19 mouse cellular contexts compared by ENCODE assay signal in genomic region chr5:99291084-99291830, GRCm38 (mm10).
"Had no signal": no experiment of that assay in that cellular context is flagged by ENCODE, and none has a peak within 500 bp of the region (broad histone marks: within the 10 kb centered on the region; RNA-seq: fewer than 3 reads in every experiment).

No protein-coding gene starts in this region.

- H3K27ac ChIP-seq: kidney, postnatal 0 days; layer of hippocampus, adult 2 months; limb, embryonic 12.5 days; limb, embryonic 15.5 days; liver, embryonic 14.5 days; lung, embryonic 15.5 days had no signal

- H3K36me3 ChIP-seq: limb, embryonic 12.5 days; limb, embryonic 15.5 days; lung, embryonic 15.5 days had no signal

- ATAC-seq: intestine, postnatal 0 days had no signal

- H3K4me2 ChIP-seq: limb, embryonic 12.5 days; limb, embryonic 15.5 days; lung, embryonic 15.5 days; midbrain, embryonic 11.5 days had no signal

- H3K4me1 ChIP-seq: limb, embryonic 15.5 days; lung, embryonic 15.5 days had no signal

- H3K27me3 ChIP-seq: limb, embryonic 12.5 days; limb, embryonic 15.5 days; lung, embryonic 15.5 days had no signal

- H3K9me3 ChIP-seq: limb, embryonic 12.5 days; limb, embryonic 15.5 days; lung, embryonic 15.5 days had no signal

- H3K4me3 ChIP-seq: layer of hippocampus, adult 2 months; limb, embryonic 12.5 days; limb, embryonic 15.5 days; lung, embryonic 15.5 days had no signal

- DNase-seq: kidney, adult 2 months; kidney, postnatal 25 days; layer of hippocampus, adult 9-11 months; left cerebral cortex, postnatal 4 days; lung, adult 18-20 months; lung, postnatal 10 days; lung, postnatal 36 days; midbrain, embryonic 14.5 days; thymus, adult 2 months; thymus, postnatal 14 days; thymus, postnatal 4 days had no signal

- H3K9ac ChIP-seq: limb, embryonic 12.5 days; limb, embryonic 15.5 days; liver, embryonic 14.5 days; lung, embryonic 15.5 days had no signal
